Mouse (Mus musculus): ENCODE results near the gene Cldn7.
"Not testable (repeated sequence)": the region's sequence is repeated elsewhere in the genome, so short reads cannot be mapped to it uniquely, and the experiment has no call there.

Gene Cldn7

GRCm38 (mm10) chr11:70013408-70013807 is 48.8 kb downstream of the Cldn7 start:
- DNase-seq (ENCODE audit: low read depth, low spot score) = no peak

- DNase-seq (ENCODE audit: low read depth, low spot score) = no peak
Measured at GRCm38 (mm10) chr11:70014051-70014450, 49.5 kb downstream of the Cldn7 start.

DNA sequence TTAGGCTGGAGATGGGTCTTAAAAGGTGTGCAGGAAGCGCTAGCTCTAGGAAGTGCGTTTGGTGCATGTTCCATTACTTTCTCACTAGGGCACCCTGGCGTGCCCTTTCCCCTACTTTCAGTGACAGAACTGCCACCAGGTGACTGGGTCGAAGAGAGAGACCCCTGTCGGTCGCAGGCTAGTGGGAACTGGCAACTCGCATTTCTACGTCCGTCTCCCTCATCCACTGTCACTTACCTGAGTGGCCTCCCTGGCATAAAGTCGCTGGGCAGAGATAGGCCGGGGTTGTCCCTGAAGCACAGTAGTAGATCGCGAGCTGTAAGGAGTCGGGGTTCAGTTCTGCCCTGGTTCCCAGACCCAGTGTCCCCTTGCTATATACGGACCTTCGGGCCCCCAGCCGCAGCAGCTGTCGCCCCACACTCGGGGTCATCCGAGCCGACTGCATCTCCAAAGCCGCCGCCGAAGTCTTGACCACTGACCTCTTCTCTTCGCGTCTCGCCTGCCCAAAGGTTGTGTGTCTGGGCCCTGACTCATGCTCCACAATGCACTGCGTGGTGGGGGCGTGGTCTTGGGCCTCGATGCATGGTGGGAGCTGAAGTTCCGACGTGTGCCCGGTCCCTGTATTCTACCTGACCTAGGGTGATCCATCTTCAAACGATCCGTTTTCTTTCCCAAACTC is 50.4 kb downstream of the Cldn7 start, which contains the start of gene Acadvl:
Gene Acadvl, minus strand, starts transcription at position 532 of the 679 bp plus-strand sequence.
- DNase-seq (ENCODE audit: low read depth, low spot score) = peak; percentile 91

- no peak for DNase-seq (ENCODE audit: low read depth, low spot score)
Measured at GRCm38 (mm10) chr11:70015677-70016076, 51.1 kb downstream of the Cldn7 start.

DNA sequence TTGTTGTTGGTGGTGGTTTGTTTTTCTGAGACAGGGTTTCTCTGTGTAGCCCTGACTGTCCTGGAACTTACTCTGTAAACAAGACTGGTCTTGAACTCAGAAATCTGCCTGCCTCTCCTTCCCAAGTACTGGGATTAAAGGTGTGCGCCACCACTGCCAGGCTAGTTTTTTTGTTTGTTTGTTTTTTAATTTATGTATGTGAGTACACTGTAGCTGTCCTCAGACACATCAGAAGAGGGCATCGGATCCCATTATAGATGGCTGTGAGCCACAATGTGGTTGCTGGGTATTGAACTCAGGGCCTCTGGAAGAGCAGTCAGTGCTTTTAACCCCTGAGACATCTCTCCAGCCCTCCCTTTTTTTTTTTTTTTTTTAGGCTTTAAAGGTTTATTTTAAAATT is 51.6 kb downstream of the Cldn7 start:
- DNase-seq (ENCODE audit: low read depth, low spot score) = not testable (repeated sequence)

GRCm38 (mm10) chr11:70016669-70017068 is 52.1 kb downstream of the Cldn7 start, which contains the start of gene Dlg4:
Gene Dlg4 (plus strand): TSS chr11:70016942.
- DNase-seq (ENCODE audit: low read depth, low spot score) = no peak

DNA sequence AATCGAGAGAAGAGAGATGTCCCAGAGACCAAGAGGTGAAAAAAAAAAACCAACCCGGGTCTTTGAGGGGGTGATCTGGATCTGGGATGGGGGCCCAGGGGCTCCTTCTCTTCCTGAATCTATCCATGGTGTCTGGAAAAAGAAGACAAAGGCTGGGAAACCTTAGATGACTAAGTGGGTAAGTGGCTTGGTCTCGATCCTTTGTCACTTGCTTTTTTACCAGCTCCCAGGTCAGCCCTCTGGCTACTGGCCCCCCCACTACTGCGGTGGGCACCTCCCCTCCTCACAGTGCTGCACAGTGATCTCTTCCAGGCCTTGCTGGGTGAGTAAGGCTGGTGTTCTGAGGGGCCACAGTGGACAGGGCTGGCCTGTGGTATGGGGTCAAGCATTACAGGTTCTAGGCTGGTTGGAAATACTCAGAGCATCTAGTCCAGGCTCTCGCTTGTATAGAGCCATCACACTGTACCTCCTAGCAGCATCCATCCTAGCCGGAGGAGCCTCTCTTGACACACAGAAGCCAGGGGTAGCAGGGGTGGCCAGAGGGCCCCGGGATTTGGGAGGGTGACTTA is 52.7 kb downstream of the Cldn7 start:
- DNase-seq (ENCODE audit: low read depth, low spot score) = no peak

Data from 3T3-L1 (cell line).